Mouse (Mus musculus): ENCODE results near the gene Gm9837.

GRCm38 (mm10) chr11:53441921-53442320 is 28.4 kb downstream of the Gm9837 start:
- TF ChIP-seq POLR2A (IDR thresholded peaks at IDR 0.05; ENCODE audit: control insufficient read depth, extremely low read depth, insufficient read depth, low read length, poor library complexity): no peak
- TF ChIP-seq CTCF (IDR thresholded peaks at IDR 0.05; ENCODE audit: borderline replicate concordance, control insufficient read depth, extremely low read depth, insufficient read depth, low read length, poor library complexity): no peak
